Mouse (Mus musculus) hindbrain, embryonic 13.5 days (tissue): Measurements from ENCODE around the gene Pnmal2. TPM values are rescaled to one million over a fixed set of nuclear protein-coding genes. Genes with fewer than 3 reads are reported as not detected.

Experiments
- ATAC-seq: fragments of 200-750 bp; cut with Nextera tagmentation; 2 replicates; pipeline ENCODE4 v1.8.0; 2017; ENCODE audit warnings: moderate TSS enrichment; ENCODE audit not compliant: low FRiP score
- H3K27ac ChIP-seq: fragments of 300-500 bp; sonication (generic); 2 replicates; pipeline ENCODE4 v1.5.1; 2015; ENCODE audit warnings: inconsistent platforms, mild to moderate bottlenecking, moderate library complexity
- H3K27me3 ChIP-seq: fragments of 300-500 bp; sonication (generic); 2 replicates; pipeline ENCODE4 v1.6.1; 2015; ENCODE audit warnings: mild to moderate bottlenecking, inconsistent platforms
- H3K36me3 ChIP-seq: fragments of 300-500 bp; sonication (generic); 2 replicates; pipeline ENCODE4 v1.6.1; 2015; ENCODE audit warnings: mild to moderate bottlenecking, inconsistent platforms
- H3K4me1 ChIP-seq: fragments of 300-500 bp; sonication (generic); replicated peaks from 2 replicates; pipeline ENCODE4 v1.6.1; 2015; ENCODE audit warnings: inconsistent platforms
- H3K4me2 ChIP-seq: fragments of 300-500 bp; sonication (generic); 2 replicates; pipeline ENCODE4 v1.6.1; 2015; ENCODE audit warnings: inconsistent platforms, mild to moderate bottlenecking, moderate library complexity
- H3K4me3 ChIP-seq: fragments of 300-500 bp; sonication (generic); 2 replicates; pipeline ENCODE4 v1.5.1; 2015; ENCODE audit warnings: mild to moderate bottlenecking, inconsistent platforms
- H3K9ac ChIP-seq: fragments of 300-500 bp; sonication (generic); 2 replicates; pipeline ENCODE4 v1.6.1; 2015; ENCODE audit warnings: mild to moderate bottlenecking, inconsistent platforms
- H3K9me3 ChIP-seq: fragments of 300-500 bp; sonication (generic); 2 replicates; pipeline ENCODE4 v1.6.1; 2016; ENCODE audit warnings: inconsistent platforms
- WGBS: fragments of 180-500 bp; shearing (Covaris S2); methylation state at CpG from one replicate; pipeline ENCODE4 v1.1.7; 2015; 5-methylcytosine and 5-hydroxymethylcytosine counted together
- polyA plus RNA-seq: library from polyadenylated mRNA; unstranded; fragments of >200 nt; fragmentation: Nextera tagmentation; extraction: Ambion mirVana; gene quantifications from 2 replicates; pipeline ENCODE4 v1.2.1, GENCODE M21; 2015

Pnmal2 gene
- polyA plus RNA-seq, 1 experiment from 2014 or later = 110 TPM

DNA sequence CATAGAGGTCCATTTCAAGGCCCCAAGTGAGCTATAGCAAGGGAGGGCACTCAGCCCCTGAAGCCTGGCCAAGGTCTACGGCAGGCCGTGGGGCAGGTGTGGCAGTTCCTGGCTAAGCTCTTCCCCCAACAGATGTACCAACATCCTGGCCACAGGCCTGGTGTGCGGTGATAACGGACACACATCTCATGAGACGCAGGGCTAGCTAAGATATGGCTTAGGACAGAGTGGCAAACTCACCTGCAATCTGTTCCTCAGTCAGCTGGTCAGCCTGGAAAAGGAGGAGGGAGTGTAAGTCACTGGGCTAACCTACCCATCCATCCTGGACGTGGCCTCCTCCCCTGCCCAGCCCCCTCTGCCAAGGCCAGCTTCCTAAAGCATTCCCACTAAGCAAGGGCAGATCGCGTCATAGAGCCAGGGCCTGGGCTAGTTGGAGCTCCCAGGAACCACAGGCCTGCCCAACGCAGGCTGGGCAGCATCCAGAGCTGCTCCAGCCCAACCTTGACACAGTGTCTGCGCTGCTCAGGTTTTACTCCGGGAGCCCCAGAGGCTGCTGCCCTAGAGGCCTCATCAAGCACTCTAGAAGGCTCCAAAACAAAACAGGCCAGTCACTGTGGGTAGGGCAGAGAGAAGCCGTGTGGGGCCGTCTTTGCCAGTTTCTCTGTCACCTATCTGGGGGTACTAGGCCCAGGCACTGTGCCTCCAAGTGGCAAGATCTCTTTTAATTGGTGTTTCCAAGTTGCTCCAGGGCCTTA lies 24.9 kb upstream of the Pnmal2 start:
- 85% methylated on average over 13 of the region's 13 CpGs for WGBS
- no peaks in the 10 kb centered on the region for H3K27me3 ChIP-seq
- H3K4me2 ChIP-seq = peak overlapping the region; percentile 82
- peak overlapping the region; percentile 50; the same call in 1 of the 2 replicates for H3K27ac ChIP-seq
- H3K4me1 ChIP-seq = peaks cover 64% of the 10 kb centered on the region
- peak overlapping the region; percentile 70 for H3K9ac ChIP-seq
- peaks cover 62% of the 10 kb centered on the region for H3K36me3 ChIP-seq
- H3K4me3 ChIP-seq = peak overlapping the region; percentile 21
- H3K9me3 ChIP-seq = no peaks in the 10 kb centered on the region
- ATAC-seq = no peak

- H3K9ac ChIP-seq = peak overlapping the region; percentile 70
- H3K4me2 ChIP-seq = peak overlapping the region; percentile 82
- WGBS = 78% methylated on average over 7 of the region's 7 CpGs
- H3K9me3 ChIP-seq = no peaks in the 10 kb centered on the region
- H3K4me1 ChIP-seq = peaks cover 67% of the 10 kb centered on the region
- no peaks in the 10 kb centered on the region for H3K27me3 ChIP-seq
- H3K4me3 ChIP-seq = peak overlapping the region; percentile 21
- peak overlapping the region; percentile 50; the same call in 1 of the 2 replicates for H3K27ac ChIP-seq
- peaks cover 56% of the 10 kb centered on the region for H3K36me3 ChIP-seq
- ATAC-seq = no peak
Measured at GRCm38 (mm10) chr7:16920150-16920579, 24.3 kb upstream of the Pnmal2 start.

DNA sequence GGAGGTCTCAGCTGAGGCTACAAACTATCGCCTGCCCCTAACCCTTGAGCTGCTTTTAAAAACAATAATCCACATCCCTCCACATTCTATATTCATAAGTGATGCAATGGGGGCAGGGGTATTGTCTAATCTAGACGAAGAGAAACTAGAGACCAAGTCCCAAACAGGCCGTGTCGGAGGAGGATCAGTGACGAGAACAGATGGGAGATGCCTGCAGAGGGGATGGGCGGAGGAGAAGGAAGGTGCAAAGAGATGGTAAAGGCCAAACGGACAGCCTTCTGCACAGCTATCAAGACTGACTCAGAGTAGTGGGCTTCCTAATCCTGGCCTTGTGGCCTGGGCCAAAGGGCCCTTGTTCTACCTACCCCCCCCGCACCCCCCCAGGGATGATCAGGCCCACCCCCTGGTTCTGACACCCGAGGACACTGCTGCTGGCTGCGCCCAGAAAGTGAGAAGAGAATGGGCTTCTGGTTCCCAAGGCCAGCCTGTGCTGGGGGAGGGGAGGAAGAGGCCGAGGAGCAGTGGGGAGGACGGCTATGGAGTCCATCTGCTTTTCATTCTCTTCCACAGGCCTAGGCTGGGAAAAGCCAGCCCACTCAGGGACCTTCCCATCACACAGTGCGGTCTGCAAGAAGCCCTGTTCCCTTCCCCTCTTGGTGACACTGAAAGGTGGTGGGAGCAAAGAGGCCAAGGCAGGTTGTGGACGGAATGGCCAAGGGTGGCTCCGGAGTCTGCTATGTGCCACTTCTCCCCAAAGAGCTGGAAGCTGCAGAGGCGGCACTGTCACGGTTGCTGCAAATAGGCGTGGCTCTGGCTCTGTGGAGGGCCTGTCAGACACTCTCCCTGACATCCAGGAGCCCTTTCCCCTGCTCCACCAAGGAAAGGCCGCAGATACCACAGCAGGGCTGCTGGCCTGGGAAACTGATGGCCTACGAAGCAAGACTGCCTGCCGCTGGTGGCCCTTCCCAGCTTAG lies 23.4 kb upstream of the Pnmal2 start:
- Histone ChIP-seq H3K4me1 (peaks cover 67% of the 10 kb centered on the region), H3K9me3 (no peaks in the 10 kb centered on the region), H3K4me2 (peak overlapping the region; percentile 82), H3K27me3 (no peaks in the 10 kb centered on the region), H3K27ac (peak overlapping the region; percentile 99), H3K4me3 (peak overlapping the region; percentile 94), H3K36me3 (peaks cover 47% of the 10 kb centered on the region), H3K9ac (peak overlapping the region; percentile 99)
- no peak for ATAC-seq
- 37% methylated on average over 21 of the region's 21 CpGs for WGBS

- H3K4me3 ChIP-seq = peak overlapping the region; percentile 94
- peak overlapping the region; percentile 99 for H3K9ac ChIP-seq
- peaks cover 61% of the 10 kb centered on the region for H3K4me1 ChIP-seq
- no peaks in the 10 kb centered on the region for H3K27me3 ChIP-seq
- H3K9me3 ChIP-seq = no peaks in the 10 kb centered on the region
- H3K36me3 ChIP-seq = peaks cover 39% of the 10 kb centered on the region
- WGBS = 29% methylated on average over 6 of the region's 6 CpGs
- H3K27ac ChIP-seq = peak overlapping the region; percentile 99
- H3K4me2 ChIP-seq = peak overlapping the region; percentile 82
- no peak for ATAC-seq
Measured at GRCm38 (mm10) chr7:16921881-16922335, 22.6 kb upstream of the Pnmal2 start.

GRCm38 (mm10) chr7:16922360-16922973 lies 22.0 kb upstream of the Pnmal2 start:
- Histone ChIP-seq H3K4me2 (peak overlapping the region; percentile 82), H3K9me3 (no peaks in the 10 kb centered on the region), H3K27ac (peak overlapping the region; percentile 99), H3K36me3 (peaks cover 33% of the 10 kb centered on the region), H3K4me1 (peaks cover 56% of the 10 kb centered on the region), H3K27me3 (no peaks in the 10 kb centered on the region), H3K4me3 (peak overlapping the region; percentile 94), H3K9ac (peak overlapping the region; percentile 99)
- 31% methylated on average over 10 of the region's 10 CpGs for WGBS
- ATAC-seq = no peak

GRCm38 (mm10) chr7:16923283-16924036 lies 21.0 kb upstream of the Pnmal2 start:
- Histone ChIP-seq H3K4me1 (peaks cover 46% of the 10 kb centered on the region), H3K9ac (peak overlapping the region; percentile 99), H3K9me3 (no peaks in the 10 kb centered on the region), H3K4me2 (peak overlapping the region; percentile 82), H3K27ac (peak overlapping the region; percentile 99), H3K36me3 (peaks cover 24% of the 10 kb centered on the region), H3K27me3 (no peaks in the 10 kb centered on the region), H3K4me3 (peak overlapping the region; percentile 94)
- under 1% methylated on average over 53 of the region's 57 CpGs for WGBS
- ATAC-seq = peak; percentile 30

GRCm38 (mm10) chr7:16924037-16924834 lies 20.2 kb upstream of the Pnmal2 start, which contains the start of gene Calm3:
Calm3 (minus strand) TSS chr7:16924114.
- WGBS = 2% methylated on average over 63 of the region's 64 CpGs
- peaks cover 38% of the 10 kb centered on the region for H3K4me1 ChIP-seq

GRCm38 (mm10) chr7:16928341-16928740 lies 16.1 kb upstream of the Pnmal2 start:
- ATAC-seq = no peak
- Histone ChIP-seq H3K4me1 (peaks cover 19% of the 10 kb centered on the region), H3K9me3 (no peaks in the 10 kb centered on the region), H3K9ac (no peak overlapping the region), H3K36me3 (no peaks in the 10 kb centered on the region), H3K27ac (no peak overlapping the region), H3K4me2 (no peak overlapping the region), H3K27me3 (no peaks in the 10 kb centered on the region), H3K4me3 (no peak overlapping the region)
- 46% methylated on average over 2 of the region's 2 CpGs for WGBS

More at GRCm38 (mm10) chr7:16924037-16924834, 20.2 kb upstream of the Pnmal2 start, which contains the start of gene Calm3:
- Histone ChIP-seq H3K9ac (peak within 1 kb of the TSS; percentile 99), H3K4me2 (peak within 1 kb of the TSS; percentile 82), H3K27me3 (no peaks in the 10 kb centered on the region), H3K4me3 (peak within 1 kb of the TSS; percentile 94), H3K27ac (peak within 1 kb of the TSS; percentile 99), H3K9me3 (no peaks in the 10 kb centered on the region), H3K36me3 (peaks cover 16% of the 10 kb centered on the region)
- peak; percentile 93 for ATAC-seq

GRCm38 (mm10) chr7:16930850-16931249 lies 13.6 kb upstream of the Pnmal2 start:
- 0 out of 2 replicates have a peak overlapping the region, but pooled peaks have one; percentile 8 for H3K27ac ChIP-seq
- 3% methylated on average over 1 of the region's 1 CpGs for WGBS
- H3K36me3 ChIP-seq = no peaks in the 10 kb centered on the region
- no peaks in the 10 kb centered on the region for H3K27me3 ChIP-seq
- H3K9ac ChIP-seq = no peak overlapping the region
- H3K4me1 ChIP-seq = peaks cover 24% of the 10 kb centered on the region
- ATAC-seq = no peak
- H3K9me3 ChIP-seq = no peaks in the 10 kb centered on the region
- no peak overlapping the region for H3K4me3 ChIP-seq
- no peak overlapping the region for H3K4me2 ChIP-seq

DNA sequence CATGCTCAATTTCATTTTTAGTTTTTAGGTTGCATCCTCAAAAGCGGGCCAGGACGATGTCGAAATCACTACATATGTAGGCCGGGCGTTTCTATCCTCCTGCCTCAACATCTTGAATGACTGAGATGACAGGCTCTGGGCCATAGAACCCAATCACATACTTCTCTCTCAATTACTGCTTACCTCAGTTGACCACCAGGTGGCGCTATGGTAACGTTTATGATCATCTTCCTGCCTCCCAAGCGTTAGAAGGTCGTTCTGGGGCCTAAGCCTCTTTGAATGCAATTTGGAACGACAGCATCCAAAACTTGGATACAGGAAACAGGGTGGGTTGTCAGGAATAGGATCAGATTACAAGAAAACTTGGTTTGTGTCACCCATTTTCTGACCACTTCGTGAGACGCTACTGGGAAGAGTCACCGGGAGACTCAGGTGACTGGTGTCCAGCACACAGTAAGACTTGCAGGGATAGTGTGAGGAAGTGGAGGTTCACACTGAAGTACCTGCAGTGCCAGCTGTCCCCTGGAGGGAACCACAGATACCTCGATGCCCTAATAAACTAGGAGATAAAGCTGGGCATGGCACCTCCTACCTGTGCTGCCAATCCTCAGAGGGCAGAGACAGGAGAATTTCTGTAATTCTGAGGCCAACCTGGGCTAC lies 12.4 kb upstream of the Pnmal2 start:
- H3K4me1 ChIP-seq = peaks cover 24% of the 10 kb centered on the region
- peak; percentile 39 for ATAC-seq
- 19% methylated on average over 14 of the region's 14 CpGs for WGBS

More for the DNA sequence above, 12.4 kb upstream of the Pnmal2 start:
- H3K9ac ChIP-seq = no peak overlapping the region
- H3K4me3 ChIP-seq = no peak overlapping the region
- no peaks in the 10 kb centered on the region for H3K27me3 ChIP-seq
- no peaks in the 10 kb centered on the region for H3K9me3 ChIP-seq
- no peak overlapping the region for H3K4me2 ChIP-seq
- H3K36me3 ChIP-seq = no peaks in the 10 kb centered on the region
- H3K27ac ChIP-seq = peak overlapping the region; percentile 85
